Mouse (Mus musculus) layer of hippocampus, adult 18-20 months (tissue): ENCODE results near the gene Mrpl33. TPM values are rescaled to one million over a fixed set of nuclear protein-coding genes. Genes with fewer than 3 reads are reported as not detected.
"Not testable (repeated sequence)": the region's sequence is repeated elsewhere in the genome, so short reads cannot be mapped to it uniquely, and the experiment has no call there.

ENCODE experiments used
- DNase-seq, 2 experiments: peaks; one replicate each; pipeline ENCODE4 v3.0.0; 2022; ENCODE audit warnings: low spot score in 2 of 2
- total RNA-seq, 2 experiments: library from RNA; stranded (reverse); gene quantifications; 2 replicates each; pipeline ENCODE4 v1.2.3; 2021

Gene Mrpl33
- total RNA-seq, 2 experiments from 2014 or later = 84.8 to 90.4 TPM

DNA sequence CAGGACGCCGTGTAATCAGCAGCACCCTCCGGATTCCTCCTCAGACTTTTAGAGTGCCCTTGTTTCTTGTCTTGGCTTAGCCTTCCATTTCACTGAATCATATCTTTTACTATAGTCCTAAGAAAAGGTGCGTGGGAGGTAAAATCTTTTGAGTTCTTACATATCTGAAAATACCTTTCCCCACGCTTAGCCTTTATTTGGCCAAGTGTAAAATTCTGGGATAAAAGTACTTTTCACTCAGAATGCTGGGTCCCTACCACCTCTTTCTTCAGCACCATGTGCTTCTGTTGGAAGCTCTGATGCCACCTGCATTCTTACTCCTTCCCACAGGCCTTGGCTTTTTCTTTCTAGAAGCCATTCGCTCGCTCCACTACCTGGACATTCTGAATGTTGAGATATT is 5.6 kb upstream of the Mrpl33 start:
- no peak for DNase-seq

DNA sequence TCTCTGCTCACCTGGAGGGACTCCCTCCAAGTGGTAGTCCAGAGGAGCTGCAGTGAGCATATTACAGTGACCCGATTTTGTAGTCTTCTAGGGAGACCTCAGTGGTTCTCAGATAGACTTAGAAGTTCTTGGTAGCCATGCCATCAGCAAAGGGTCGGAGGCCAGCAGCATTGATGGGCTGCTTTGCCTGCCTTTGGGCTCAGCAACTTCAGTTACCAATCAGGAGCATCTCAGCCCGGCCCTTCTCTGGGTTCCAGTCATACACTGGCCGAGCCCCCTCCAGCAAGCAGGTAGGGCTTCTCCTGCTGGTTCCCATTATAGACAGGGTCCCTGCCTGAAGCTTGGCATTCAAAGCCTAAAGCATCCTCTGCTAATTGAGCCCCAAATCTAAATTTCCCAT is 867 bp upstream of the Mrpl33 start:
- no peak for DNase-seq

DNA sequence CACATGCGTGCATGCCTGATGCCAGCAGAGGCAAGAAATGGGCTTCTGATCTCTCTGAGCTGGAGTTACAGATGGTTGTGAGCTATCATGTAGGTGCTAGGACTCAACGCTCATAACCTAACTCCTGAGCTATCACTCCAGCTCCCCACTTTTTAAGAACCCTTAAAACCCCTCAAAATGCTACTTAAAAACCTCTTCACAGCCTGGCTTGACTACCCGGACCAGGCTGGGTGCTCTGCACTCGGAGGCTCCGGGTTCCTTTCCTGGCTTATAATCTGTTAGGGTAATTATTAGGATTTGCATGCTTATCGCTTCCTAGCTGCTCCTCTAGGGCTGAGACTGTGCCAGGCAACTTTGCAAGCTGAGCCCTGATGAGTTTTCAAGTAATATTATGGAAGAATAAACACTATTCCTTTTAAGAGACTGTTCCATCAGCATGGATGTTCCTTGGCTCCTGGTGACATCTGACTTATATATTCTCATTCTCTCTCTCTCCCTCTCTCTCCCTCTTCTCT is 752 bp downstream of the Mrpl33 start:
- no peak for DNase-seq

DNA sequence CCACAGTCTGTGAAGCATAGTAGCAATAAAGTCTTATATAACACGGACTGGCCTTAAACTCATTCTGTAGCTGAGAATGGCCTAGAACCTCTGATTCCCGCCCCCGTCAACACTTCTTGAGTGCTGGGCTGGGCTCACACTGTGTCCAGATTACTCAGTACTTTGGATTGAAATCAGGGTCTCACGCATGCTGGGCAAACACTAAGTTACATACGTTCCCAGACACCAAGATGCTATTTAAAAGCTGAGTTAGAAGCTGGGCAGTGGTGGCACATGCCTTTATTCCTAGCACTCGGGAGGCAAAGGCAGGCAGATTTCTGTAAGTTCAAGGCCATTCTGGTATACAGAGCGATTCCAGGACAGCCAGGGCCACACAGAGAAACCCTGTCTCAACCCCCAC is 1.4 kb downstream of the Mrpl33 start:
- DNase-seq = no peak

DNA sequence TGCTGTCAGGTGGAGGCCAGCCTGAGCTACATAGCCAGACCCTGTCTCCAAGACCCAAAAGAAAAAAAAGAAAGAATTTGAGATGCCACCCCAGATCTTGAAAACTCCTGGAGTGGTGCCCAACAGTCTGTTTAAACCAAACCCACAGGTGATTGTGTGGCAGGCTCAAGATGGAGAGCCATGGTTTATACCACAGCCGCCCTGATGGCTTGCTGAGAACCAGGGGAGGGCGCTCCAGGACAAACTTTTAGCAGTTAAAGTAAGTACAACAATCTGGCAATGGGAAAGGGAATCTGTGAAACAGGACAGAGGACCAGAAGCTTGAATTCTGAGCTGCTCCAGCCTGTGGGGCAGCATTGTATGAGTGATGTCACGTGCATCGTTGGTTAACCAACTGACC is 1.8 kb downstream of the Mrpl33 start:
- DNase-seq = no peak

DNA sequence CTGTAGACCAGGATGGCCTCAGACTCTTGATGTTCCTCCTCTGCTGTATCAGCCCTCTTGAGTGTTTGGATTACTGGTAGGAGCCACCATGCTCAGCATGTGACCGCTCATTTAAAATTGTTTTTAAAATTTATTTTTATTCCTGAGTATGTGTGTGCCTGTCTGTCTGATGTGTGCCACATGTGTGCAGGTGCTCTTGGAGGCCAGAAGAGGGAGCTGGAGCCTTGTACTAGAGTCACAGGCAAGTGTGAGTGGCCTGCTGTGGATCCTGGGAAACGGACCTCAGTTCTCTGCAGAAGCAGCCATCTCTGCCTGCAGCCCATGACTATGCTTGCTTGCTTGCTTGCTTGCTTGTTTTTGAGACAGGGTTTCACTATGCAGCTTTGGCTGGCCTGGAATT is 2.4 kb downstream of the Mrpl33 start:
- DNase-seq = no peak

DNA sequence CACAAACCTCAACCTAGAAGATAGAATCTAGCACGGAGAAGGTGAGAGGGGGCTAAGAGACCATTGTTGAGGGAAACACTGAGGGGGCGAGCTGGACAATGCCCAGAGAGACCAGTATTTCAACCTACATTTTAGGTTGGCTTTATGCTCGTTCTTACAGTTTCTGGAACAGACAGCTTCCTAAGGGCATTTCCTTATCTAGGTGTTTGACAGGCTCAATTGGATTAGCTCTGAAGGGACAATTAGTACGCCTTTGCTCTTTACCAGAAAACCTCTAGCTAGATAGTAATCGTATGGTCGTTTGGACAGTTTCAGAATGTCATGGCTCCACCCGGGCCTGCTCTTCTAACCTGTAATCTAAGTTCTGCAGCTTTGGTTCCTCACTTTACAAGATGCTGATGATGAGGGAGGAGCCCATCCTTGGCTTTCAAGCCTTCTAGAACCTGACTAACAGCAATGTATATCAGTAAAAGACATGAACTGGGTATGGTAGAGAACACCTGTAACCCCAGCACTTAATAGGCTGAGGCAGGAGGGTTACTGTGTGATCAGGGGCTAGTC is 4.5 kb downstream of the Mrpl33 start:
- DNase-seq = no peak

DNA sequence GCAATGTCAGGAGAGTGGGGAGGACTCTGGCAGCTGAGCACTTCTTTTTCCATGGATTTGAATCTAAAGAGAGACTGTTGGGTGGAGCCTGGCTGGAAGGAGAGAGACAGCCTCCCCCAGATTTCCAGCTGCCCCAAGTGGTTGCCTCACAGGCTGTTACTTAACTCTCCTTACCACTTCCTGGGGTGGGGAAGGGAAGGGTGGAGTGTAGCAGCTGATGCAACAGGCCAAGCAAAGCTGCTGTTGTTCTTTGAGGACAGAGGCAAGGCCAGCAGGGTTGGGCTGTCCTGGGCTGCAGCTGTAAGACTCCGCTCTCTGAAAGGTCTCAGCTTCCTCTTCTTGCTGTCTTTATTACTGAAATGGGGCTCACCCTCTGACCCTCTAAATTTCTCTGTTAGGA is 5.6 kb downstream of the Mrpl33 start:
- peak; percentile 21 to 44 for DNase-seq

DNA sequence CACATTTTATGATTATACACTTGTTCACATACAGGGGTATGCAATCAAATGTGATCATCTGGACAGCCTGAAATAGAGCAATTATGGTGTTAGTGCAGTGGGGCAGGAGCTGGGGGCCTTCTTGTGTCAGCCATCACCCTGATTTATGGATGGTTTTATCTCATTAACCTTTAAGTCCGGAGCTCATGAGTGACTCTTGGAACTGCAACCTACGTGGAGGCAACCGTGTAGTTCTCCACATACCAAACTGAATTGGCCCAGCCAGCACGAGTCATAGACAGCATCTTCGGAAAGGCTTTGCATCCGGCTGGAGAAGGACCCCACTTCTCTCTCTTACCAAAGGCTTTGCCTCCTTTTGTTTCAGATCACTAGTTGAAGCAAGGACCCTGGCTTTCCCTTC is 7.0 kb downstream of the Mrpl33 start:
- no peak for DNase-seq

DNA sequence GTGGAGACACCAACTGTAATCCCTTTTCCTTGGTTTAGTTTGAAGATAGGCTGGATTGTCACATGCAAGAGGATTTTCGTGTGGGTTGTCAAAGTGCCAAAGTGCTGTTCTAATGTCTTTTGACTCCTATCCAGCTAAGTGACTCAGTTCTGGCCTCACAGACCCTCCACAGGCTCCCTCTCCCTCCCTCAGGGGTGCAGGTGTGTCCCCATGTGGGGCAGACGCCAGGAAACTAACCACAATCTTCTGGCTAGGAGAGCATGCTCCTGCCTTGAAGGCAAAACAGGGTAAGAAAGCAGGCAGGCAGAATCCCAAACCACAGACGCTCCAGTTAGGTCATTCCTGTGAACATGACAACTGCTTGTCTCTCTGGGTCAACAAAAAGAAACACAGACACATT is 9.4 kb downstream of the Mrpl33 start:
- DNase-seq = no peak

DNA sequence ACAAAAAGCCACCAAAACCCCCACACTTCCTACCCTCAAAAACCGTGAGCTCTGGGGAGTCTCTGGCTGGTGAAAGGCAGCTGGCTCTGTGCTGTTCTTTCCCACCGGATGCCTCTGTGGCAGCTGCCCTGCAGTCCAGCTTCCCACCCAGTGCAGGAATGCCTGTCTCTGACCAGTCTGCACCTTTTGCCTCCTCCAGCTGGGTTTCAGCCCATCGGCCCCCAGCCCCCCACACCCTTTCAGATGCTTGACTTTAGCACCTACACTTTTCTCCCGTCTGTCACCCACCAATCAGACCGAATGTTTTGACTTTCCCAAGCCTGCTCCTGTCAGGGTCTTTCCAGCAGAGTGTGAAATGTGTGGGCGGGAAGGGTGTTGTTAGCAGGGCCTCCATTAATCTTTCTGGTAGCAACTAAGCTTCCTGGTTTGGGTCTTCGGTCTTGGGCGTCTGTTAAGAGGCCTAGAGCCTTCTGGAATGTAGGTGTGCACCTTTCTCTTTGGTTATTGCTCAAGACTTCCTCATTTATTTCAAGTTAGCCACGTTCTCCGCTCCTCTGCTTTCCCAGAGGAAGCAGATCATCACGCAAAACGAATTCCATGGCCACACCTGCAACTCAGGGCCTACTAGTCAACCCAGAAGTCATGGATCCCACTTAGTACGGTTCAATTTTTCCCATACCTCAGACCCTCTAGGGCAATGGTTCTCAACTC is 13.8 kb downstream of the Mrpl33 start:
- DNase-seq = no peak

DNA sequence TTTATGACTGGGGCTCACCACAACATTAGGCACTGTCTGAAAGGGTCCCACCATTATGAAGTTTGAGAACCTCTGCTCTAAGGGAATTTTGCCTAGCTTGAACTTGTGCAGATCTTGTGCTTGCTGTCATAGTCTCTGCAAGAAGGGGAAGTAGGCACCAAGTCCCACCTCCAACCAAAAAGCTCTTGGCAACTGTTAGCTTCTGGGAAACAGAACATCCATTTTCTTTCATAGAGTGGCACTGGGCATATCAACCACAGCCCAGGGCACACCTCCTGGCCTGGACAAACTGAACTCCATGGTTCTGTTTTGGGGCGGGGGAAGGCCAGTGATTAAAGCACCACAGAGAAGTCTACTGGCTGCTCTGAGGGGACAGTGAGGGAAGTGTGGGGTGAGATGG is 14.5 kb downstream of the Mrpl33 start:
- no peak for DNase-seq

DNA sequence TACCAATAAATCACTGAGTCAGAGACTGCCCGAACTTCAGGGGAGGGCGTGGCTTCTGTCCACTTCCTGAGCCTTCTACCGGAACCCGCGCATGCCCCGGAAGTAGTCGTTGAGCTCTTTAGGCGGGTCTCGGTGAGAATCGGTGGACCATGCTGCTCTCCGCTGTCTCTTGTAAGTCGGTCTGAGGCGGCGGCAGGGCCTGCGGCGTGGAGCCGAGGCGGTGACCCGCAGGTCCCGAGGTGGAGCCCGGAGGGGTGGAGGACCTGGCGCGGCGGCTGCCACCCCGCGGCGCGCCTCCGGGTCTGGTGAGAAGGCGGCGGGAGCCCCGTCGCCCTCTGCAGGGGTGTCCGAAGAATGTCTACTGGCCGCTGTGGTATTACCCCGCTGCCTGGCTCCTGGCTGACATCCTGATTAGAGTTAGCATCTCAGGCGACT is 17.1 kb downstream of the Mrpl33 start:
- peak; percentile 56 to 86 for DNase-seq

DNA sequence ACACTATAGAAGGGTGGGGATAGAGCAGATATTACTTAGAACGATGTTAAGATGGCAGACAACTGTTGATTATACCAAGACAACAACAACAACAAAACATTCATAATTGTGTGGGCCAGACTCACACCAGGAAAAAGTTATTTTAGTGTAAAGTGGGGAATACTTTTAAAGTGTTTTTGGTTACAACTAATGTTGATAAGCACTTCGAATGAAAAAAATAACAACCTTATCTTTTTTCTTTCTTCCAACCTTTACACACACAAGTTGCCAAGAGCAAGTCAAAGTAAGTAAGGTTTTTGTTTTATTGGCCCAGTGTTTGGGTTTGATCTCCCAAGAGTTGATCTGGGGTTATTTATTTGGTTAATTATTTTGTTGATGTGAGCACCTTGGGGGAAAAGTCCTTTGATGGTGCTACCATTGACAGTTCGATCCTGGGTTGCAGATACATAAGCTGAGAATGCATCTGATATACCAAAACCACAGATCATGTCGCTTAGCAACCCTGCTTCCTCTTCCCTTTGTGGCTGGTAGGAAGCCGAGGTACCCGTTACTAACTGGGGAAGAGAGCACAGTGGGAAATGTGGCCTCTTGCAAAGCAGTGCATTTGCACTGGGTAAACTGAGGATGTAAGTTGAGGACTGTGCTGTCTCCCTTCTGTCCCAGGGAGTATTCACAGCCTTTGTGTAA is 17.7 kb downstream of the Mrpl33 start:
- no peak for DNase-seq

DNA sequence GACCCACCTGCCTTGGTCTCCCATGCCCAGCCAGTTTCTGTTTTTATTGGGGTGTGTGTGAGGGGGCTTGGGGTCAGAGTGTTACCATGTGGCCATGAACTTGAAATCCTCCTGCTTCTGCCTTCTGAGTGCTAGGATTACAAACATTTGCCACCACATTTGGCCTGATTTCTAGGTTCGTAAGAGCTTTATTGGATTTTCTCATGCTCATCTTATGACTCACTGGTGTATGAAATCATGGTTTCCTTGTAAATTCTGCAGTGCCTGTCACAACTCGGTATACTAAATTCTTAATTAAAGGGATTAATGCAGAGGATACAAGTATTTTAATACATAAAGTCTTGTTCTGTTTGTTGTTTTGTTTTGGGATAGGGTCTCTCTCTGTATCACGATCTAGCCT is 23.6 kb downstream of the Mrpl33 start:
- DNase-seq = no peak

DNA sequence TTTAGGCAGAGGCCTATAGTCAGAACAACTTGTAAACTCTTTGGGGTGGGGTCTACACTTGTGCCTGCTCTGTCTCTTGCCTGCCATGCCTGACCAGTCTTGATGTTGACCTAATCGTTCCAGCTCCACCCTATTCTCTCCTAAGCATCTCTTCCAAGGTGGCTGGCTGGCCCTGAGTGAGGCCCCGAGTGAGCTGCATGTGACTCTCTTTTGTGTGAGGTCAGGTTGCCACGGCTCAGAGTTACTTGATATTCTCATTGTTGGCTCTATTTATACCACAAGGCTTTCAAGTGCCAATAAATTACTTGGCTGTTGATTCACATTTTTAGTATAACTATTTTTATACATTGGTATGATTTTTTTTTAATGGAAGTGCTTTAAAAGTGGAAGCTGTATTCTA is 30.4 kb downstream of the Mrpl33 start:
- DNase-seq = no peak

DNA sequence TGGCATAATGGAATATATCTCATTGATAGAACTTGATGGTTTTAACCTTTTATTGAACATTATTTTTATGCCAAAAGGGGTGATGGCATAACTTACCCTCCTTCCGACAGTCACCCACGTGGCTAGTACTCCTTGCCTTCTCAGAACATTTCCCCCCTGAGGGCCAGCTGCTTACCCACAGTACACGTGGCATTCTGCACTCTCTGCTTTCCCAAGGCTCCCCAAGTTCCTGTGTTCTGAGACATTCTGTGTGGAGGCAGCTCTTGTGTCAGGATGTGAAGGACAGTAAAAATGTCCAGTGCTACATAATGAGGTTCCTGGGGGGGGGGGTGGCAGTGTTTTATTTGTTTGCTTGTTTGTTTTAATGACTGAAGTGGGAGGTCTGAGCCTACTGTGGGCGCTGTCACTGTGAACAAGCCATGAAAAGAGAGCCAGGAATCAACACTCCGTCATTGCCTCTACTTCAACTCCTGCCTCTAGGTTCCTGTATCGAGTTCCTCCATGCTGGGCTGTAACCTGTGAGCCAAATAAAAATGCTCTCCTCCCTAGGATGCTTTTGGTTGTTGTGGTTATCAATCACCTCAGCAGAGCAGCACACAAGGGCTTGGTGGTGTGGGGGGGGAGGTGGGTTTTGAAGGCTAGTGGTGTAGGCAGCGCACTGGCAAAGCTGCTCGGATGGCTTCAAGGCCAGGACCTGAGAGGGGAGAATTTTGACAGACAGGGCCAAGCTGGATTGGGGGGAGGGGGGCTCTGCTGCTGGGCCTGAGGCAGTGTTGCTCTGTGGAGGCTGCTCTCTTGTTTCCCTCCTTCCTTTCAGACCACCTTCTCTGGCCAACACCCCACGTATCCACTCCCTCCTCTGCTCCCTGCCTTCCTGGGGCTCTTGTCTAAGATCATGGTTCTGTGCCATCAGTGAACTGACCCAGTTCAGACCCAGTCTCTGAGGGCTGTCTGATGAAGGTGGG is 31.1 kb downstream of the Mrpl33 start:
- DNase-seq = no peak

DNA sequence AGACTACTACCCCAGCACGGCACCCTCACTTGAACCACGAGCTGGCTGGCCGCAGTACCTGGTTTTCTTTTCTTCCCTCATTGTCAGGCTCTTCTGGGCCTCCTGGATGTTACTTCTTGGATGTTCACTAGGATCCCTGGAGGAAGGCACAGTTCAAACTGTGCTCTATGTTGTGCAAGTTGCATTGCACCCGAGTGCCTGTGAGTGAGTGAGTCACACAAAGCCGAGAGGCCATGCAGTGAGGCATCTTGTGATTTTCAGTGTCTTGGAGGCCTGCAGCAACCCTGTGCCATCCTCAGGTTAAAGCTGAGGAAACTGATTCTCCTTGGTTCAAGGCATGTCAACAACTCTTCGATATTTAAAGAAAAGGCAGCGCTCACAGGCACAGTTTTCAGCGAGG is 31.8 kb downstream of the Mrpl33 start:
- DNase-seq = no peak

DNA sequence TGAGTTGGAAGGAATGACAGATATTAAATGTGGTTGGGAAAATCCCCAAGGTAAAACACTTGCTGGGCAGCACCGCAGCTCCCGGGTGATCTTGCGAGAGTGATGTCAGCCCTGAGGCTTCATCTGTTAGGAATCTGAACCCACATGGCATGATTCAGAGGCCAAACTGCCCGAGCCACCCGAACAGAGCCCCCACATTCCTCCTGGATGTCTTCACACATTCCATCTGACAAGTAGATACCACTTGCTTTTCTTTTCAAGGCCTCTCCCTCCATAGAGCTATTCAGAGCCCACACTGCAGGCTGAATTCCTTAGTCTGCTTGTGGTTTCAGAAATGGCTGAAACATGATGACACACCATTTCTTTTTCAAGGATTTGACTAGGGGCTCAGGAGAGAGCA is 33.3 kb downstream of the Mrpl33 start:
- DNase-seq = no peak

DNA sequence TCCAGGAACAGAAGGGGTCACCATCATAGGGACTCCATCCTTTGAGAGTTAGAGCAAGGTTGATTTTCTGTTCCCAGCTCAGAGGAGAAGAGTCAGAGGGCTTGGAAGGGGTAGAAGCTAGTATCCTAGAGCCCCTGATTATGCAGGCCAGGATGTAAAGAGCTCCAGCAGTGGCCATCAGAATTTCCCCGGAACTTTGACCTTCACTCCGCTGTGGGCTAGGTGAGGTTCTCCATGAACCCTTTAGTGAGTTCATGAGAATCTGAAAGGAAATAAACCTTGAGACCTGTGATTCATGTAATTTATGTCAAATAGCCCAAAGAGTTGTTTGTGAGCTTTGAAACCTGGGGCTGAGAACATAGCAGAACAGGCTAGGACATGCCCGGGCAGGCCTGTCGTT is 34.4 kb downstream of the Mrpl33 start:
- DNase-seq = not testable (repeated sequence)

DNA sequence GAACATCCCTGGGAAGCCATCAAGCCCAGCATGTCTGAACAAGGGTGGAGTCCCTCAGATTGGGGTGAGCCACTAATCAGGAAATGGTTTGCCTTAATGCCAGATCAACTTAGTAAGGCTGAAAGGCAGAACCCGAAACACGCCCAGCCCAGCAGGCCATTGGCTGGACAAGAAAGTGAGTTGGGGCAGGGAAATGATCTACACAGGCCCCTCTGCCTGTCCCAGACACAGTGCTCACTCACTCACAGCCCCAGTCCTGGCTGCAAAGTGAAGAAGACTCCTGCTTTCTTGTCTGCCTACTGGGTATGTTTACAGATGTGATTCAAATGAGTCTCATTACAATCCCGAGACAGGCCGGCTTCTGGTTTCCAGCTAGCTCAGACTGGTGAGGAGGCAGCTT is 37.4 kb downstream of the Mrpl33 start:
- DNase-seq = no peak
